Mouse (Mus musculus) right cerebral cortex, adult 18-20 months (tissue): ENCODE data around the gene Gsap.
"Not testable (repeated sequence)": the region's sequence is repeated elsewhere in the genome, so short reads cannot be mapped to it uniquely, and the experiment has no call there.

Experiments
- DNase-seq: peaks from one replicate; pipeline ENCODE4 v3.0.0; 2022; ENCODE audit warnings: mixed read lengths

Gsap gene

DNA sequence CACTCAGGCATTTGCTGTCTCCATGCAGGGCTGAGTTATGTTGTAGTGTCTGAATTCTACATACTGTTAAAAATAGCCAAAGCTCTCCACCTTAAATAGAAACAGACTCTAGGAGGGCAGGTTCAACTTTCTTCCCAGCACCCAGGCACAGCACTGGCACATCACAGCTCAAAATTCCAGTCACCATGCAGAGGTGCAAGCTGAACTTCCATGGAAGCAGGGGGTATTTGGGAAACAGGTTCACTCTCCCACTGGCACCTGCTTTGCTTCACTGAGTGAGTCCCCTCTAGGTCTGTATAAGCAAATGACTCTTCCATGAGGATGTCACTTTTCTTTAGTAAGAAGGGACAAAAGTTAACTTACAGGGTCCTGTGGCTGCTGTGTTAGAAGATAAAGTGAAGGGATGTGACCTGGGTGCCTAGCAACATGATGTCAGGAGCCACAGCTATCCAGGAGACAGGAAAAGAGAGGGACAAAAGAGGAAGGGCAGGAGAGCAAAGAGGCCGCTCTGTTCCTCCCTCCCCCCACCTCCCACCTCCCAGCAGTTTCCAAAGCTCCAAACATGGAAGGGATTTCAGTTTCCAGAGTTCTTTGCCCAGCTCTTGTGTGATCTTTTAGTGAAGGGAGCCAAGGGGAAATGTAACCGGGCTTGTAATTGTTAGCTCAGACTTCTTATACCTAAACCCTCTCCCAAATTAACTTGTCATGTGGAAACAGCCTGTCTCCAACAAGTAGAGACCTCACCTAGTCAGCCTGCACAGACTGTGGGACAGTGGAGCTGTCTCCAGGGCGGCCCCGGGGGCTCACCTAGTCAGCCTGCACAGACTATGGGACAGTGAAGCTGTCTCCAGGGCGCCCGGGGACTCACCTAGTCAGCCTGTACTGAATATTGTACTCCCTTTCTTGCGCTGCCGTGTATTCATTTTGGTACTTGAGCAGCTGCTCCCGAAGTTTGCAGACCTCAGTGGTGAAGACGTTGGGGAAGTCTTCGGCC is 143.9 kb downstream of the Gsap start:
- no peak for DNase-seq

- DNase-seq, result no peak
These were observed 145.6 kb downstream of the Gsap start for GRCm38 (mm10) chr5:21331656-21332055.

- no peak for DNase-seq
These were observed 146.1 kb downstream of the Gsap start for GRCm38 (mm10) chr5:21332119-21332518.

GRCm38 (mm10) chr5:21342265-21342664 is 156.2 kb downstream of the Gsap start:
- not testable (repeated sequence) for DNase-seq

GRCm38 (mm10) chr5:21348366-21348765 is 162.3 kb downstream of the Gsap start:
- no peak for DNase-seq

GRCm38 (mm10) chr5:21351678-21352077 is 165.6 kb downstream of the Gsap start:
- no peak for DNase-seq

- no peak for DNase-seq
These were observed 172.6 kb downstream of the Gsap start for GRCm38 (mm10) chr5:21358648-21359047.

GRCm38 (mm10) chr5:21363343-21363742 is 177.3 kb downstream of the Gsap start:
- DNase-seq, result no peak
